Mouse (Mus musculus): ENCODE data around the gene Retn. TPM values are rescaled to one million over a fixed set of nuclear protein-coding genes. Genes with fewer than 3 reads are reported as not detected.

Retn gene
- polyA plus RNA-seq, 1 experiment from 2014 or later = not detected

DNA sequence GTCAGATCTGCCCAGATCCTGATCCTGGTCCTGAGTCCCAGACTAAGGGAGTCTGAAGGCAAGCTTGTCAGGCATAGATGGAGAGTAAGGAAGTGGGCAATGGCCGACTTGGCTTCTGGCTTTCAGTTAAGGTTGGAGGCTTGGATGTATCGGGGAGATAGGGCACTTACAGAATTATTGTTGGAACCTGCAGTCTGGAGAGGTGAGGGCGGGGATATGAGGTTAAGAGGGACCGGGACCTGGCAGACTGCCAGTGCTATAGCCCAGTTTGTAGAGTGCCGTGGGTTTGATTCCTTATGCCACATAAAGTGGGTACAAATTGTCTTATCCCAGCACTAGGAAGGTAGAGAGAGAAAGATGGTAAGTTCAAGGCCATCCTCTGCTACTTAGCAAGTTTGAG, 24.1 kb downstream of the Retn start:
- H3K4me2 ChIP-seq (replicated peaks; ENCODE audit: low read depth) = no peak overlapping the region
- H3K4me3 ChIP-seq (ENCODE audit: low read depth, low read length) = no peak overlapping the region
- H3K27me3 ChIP-seq (replicated peaks; ENCODE audit: control insufficient read depth, insufficient read depth, low read length) = no peaks in the 10 kb centered on the region
- no peak for TF ChIP-seq CTCF (IDR thresholded peaks at IDR 0.05; ENCODE audit: low read depth)
- no peak overlapping the region for H3K27ac ChIP-seq (ENCODE audit: low read depth, low read length)
- no peaks in the 10 kb centered on the region for H3K4me1 ChIP-seq (replicated peaks; ENCODE audit: control insufficient read depth, insufficient read depth, low read length)
- ATAC-seq = no peak
- H3K36me3 ChIP-seq (ENCODE audit: control insufficient read depth, insufficient read depth) = peaks cover 34% of the 10 kb centered on the region
- H3K9me3 ChIP-seq (ENCODE audit: control insufficient read depth) = no peaks in the 10 kb centered on the region
- WGBS = 74% methylated on average over 5 of the region's 5 CpGs
- no peak overlapping the region for H3K9ac ChIP-seq (ENCODE audit: low read depth, low read length)

DNA sequence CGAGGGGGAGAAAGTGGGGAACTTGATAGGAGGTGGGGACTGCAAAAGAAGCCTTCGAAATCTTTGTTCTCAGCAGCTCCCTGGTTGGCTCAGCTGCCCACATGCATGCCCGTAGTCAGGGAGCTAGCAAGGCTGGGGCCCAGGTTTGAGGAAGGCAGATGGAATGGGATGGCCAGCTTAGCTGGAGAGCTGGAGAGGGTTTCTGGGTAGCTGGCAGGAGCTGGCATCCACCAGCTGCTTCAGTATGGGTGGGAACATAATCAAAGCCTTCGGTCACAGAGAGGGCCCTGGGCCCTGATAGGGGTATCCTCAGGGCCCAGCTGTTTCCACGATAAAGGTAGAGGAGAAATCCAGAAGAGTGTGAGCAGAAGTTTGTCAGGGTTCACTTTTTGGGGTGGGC, 26.9 kb downstream of the Retn start:
- Histone ChIP-seq H3K4me1 (replicated peaks; ENCODE audit: control insufficient read depth, insufficient read depth, low read length) (no peaks in the 10 kb centered on the region), H3K4me3 (ENCODE audit: low read depth, low read length) (no peak overlapping the region), H3K27ac (ENCODE audit: low read depth, low read length) (no peak overlapping the region), H3K27me3 (replicated peaks; ENCODE audit: control insufficient read depth, insufficient read depth, low read length) (no peaks in the 10 kb centered on the region), H3K36me3 (ENCODE audit: control insufficient read depth, insufficient read depth) (peaks cover 34% of the 10 kb centered on the region), H3K9me3 (ENCODE audit: control insufficient read depth) (no peaks in the 10 kb centered on the region), H3K9ac (ENCODE audit: low read depth, low read length) (no peak overlapping the region), H3K4me2 (replicated peaks; ENCODE audit: low read depth) (no peak overlapping the region)
- WGBS = 91% methylated on average over 5 of the region's 5 CpGs
- ATAC-seq = no peak
- no peak for TF ChIP-seq CTCF (IDR thresholded peaks at IDR 0.05; ENCODE audit: low read depth)

DNA sequence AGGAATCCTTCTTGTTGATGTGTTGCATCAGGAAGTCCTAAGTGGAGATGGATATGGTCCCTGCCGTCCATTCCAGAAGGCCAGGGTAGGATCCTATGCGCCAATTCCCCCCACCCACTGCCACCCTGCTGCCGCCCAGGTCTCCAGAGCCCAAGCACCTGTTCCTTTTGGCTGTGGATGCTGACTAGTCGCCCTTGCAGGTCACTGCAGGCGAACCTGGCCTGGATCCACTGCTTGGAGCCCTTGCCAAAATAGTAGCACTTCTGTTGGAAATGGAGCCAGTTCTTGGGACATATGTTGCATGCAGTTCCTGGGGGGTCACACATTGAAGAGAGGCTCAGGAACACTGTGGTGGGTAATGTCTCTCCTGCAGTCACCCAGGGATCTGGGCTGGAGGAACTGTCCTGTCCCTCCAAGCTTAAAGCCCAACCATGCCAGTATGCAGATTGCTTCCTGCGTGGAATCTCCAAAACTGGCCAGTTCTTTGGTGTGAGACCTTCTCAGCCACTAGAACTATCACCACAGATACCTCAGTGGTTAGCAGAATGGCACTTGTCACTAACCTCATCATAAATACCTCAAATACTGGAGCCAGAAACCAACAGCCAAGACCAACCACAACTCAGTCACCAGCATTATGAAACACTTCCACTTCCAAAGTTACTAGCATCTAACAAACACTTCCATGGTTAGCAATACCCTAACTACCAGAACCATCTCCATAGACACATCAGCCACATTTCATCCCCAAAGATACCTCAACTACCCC, 28.0 kb downstream of the Retn start:
- Histone ChIP-seq H3K4me3 (ENCODE audit: low read depth, low read length) (no peak overlapping the region), H3K9me3 (ENCODE audit: control insufficient read depth) (no peaks in the 10 kb centered on the region), H3K27ac (ENCODE audit: low read depth, low read length) (no peak overlapping the region), H3K4me1 (replicated peaks; ENCODE audit: control insufficient read depth, insufficient read depth, low read length) (no peaks in the 10 kb centered on the region), H3K27me3 (replicated peaks; ENCODE audit: control insufficient read depth, insufficient read depth, low read length) (no peaks in the 10 kb centered on the region), H3K9ac (ENCODE audit: low read depth, low read length) (no peak overlapping the region), H3K4me2 (replicated peaks; ENCODE audit: low read depth) (no peak overlapping the region), H3K36me3 (ENCODE audit: control insufficient read depth, insufficient read depth) (peaks cover 32% of the 10 kb centered on the region)
- TF ChIP-seq CTCF (IDR thresholded peaks at IDR 0.05; ENCODE audit: low read depth) = no peak
- ATAC-seq = no peak
- WGBS = 73% methylated on average over 6 of the region's 6 CpGs

DNA sequence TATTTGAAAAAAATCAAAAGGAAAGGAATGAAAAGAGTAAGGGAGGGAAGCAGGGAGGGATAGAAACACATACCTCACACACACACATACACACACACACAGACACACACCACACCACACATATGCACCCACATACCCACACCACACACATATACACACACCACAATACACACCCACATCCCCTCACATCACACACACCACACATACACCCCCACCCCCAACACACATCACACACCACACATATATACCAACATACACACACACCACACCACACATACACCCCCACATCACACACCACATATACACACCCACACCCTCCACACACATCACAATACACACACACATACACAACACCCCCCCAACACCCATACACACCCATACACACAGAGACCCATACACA, 29.0 kb downstream of the Retn start:
- Histone ChIP-seq H3K27me3 (replicated peaks; ENCODE audit: control insufficient read depth, insufficient read depth, low read length) (no peaks in the 10 kb centered on the region), H3K27ac (ENCODE audit: low read depth, low read length) (no peak overlapping the region)

DNA sequence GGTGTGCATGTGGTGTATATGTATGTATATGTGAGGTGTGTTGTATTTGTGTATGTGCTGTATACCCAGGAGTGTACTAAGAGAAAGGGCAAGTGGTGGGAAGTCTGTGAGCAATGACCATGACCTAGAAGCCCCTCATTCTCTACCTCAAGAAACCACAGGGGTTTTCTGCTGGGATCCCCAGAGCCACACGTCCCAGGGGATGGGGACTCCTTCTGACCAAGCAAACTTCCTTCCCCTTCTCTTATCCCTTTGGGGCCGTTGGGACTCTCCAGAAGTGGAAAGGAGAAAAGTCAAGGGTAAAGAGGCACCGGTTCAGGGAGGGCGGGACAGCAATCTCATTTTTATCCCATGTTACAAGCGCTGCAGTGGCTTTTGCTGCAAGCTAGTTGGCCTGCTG, 29.9 kb downstream of the Retn start:
- ATAC-seq = no peak
- Histone ChIP-seq H3K9ac (ENCODE audit: low read depth, low read length) (no peak overlapping the region), H3K27ac (ENCODE audit: low read depth, low read length) (no peak overlapping the region), H3K9me3 (ENCODE audit: control insufficient read depth) (no peaks in the 10 kb centered on the region), H3K4me2 (replicated peaks; ENCODE audit: low read depth) (no peak overlapping the region), H3K36me3 (ENCODE audit: control insufficient read depth, insufficient read depth) (peaks cover 14% of the 10 kb centered on the region; the same call in 1 of the 2 replicates), H3K4me3 (ENCODE audit: low read depth, low read length) (no peak overlapping the region), H3K27me3 (replicated peaks; ENCODE audit: control insufficient read depth, insufficient read depth, low read length) (no peaks in the 10 kb centered on the region), H3K4me1 (replicated peaks; ENCODE audit: control insufficient read depth, insufficient read depth, low read length) (no peaks in the 10 kb centered on the region)
- 61% methylated on average over 5 of the region's 5 CpGs for WGBS
- TF ChIP-seq CTCF (IDR thresholded peaks at IDR 0.05; ENCODE audit: low read depth) = no peak

More for the DNA sequence above, 29.0 kb downstream of the Retn start:
- TF ChIP-seq CTCF (IDR thresholded peaks at IDR 0.05; ENCODE audit: low read depth) = no peak
- Histone ChIP-seq H3K4me1 (replicated peaks; ENCODE audit: control insufficient read depth, insufficient read depth, low read length) (no peaks in the 10 kb centered on the region), H3K4me2 (replicated peaks; ENCODE audit: low read depth) (no peak overlapping the region), H3K9me3 (ENCODE audit: control insufficient read depth) (no peaks in the 10 kb centered on the region), H3K4me3 (ENCODE audit: low read depth, low read length) (no peak overlapping the region), H3K9ac (ENCODE audit: low read depth, low read length) (no peak overlapping the region), H3K36me3 (ENCODE audit: control insufficient read depth, insufficient read depth) (peaks cover 23% of the 10 kb centered on the region; the same call in 1 of the 2 replicates)
- peak; percentile 15; the same call in 1 of the 2 replicates for ATAC-seq

DNA sequence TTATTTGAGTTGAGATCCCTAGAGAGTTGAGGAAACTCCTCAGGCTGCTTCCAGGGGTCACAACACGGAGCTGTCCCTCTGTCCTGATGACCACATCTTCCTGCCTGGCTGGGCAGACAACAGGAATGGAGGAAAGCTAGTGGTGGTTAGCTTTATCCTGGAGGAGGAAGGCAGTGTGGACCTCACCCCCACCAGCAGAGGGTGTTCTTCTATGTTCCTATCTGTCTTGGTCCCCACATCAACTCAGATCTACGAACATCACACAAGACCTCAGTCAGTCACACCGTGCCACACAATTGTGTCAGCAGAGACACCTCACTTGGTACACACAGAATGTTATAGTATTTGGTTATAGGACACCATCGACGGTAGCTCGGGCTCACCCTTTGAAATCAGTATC, 32.0 kb downstream of the Retn start:
- WGBS = 67% methylated on average over 6 of the region's 6 CpGs
- Histone ChIP-seq H3K27ac (ENCODE audit: low read depth, low read length) (no peak overlapping the region), H3K4me2 (replicated peaks; ENCODE audit: low read depth) (no peak overlapping the region), H3K9ac (ENCODE audit: low read depth, low read length) (no peak overlapping the region), H3K9me3 (ENCODE audit: control insufficient read depth) (no peaks in the 10 kb centered on the region), H3K36me3 (ENCODE audit: control insufficient read depth, insufficient read depth) (0 out of 2 replicates have a peak, but pooled peaks cover 2% of the 10 kb centered on the region), H3K4me1 (replicated peaks; ENCODE audit: control insufficient read depth, insufficient read depth, low read length) (no peaks in the 10 kb centered on the region), H3K4me3 (ENCODE audit: low read depth, low read length) (no peak overlapping the region), H3K27me3 (replicated peaks; ENCODE audit: control insufficient read depth, insufficient read depth, low read length) (no peaks in the 10 kb centered on the region)
- no peak for ATAC-seq
- TF ChIP-seq CTCF (IDR thresholded peaks at IDR 0.05; ENCODE audit: low read depth) = 0 out of 2 replicates have a peak, but pooled peaks have one; percentile 18

Measured in intestine, postnatal 0 days (tissue).